Mouse (Mus musculus) liver, embryonic 11.5 days (tissue): ENCODE measurements at regions not wholly inside any gene's neighbourhood (a gene's known extent, or its start where the extent isn't known, plus 50 kb on each side); places are given as distances from the start of the nearest gene placed in this dataset.

ENCODE experiments used
- ATAC-seq: fragments of 200-750 bp; cut with Nextera tagmentation; replicated peaks from 2 replicates; pipeline ENCODE4 v1.8.0; 2017; ENCODE audit warnings: moderate number of reproducible peaks, mild to moderate bottlenecking, moderate TSS enrichment, moderate library complexity; ENCODE audit not compliant: low FRiP score
- DNase-seq: peaks from one replicate; pipeline ENCODE4 v3.0.0-alpha.2; 2017; ENCODE audit warnings: low spot score
- H3K27ac ChIP-seq: fragments of 300-500 bp; sonication (generic); 2 replicates; pipeline ENCODE4 v1.5.1; 2014; ENCODE audit warnings: mild to moderate bottlenecking, low read depth, low read length, control low read depth
- H3K27me3 ChIP-seq: fragments of 300-500 bp; sonication (generic); replicated peaks from 2 replicates; pipeline ENCODE4 v1.6.1; 2014; ENCODE audit warnings: low read length, mixed read lengths; ENCODE audit not compliant: control insufficient read depth, insufficient read depth
- H3K36me3 ChIP-seq: fragments of 300-500 bp; sonication (generic); 2 replicates; pipeline ENCODE4 v1.6.1; 2014; ENCODE audit warnings: mild to moderate bottlenecking, low read length, moderate library complexity, mixed read lengths; ENCODE audit not compliant: control insufficient read depth, insufficient read depth
- H3K4me1 ChIP-seq: fragments of 300-500 bp; sonication (generic); replicated peaks from 2 replicates; pipeline ENCODE4 v1.6.1; 2014; ENCODE audit warnings: low read length, mixed read lengths; ENCODE audit not compliant: control insufficient read depth, insufficient read depth
- H3K4me2 ChIP-seq: fragments of 300-500 bp; sonication (generic); 2 replicates; pipeline ENCODE4 v1.6.1; 2014; ENCODE audit warnings: mild to moderate bottlenecking, control low read depth, moderate library complexity
- H3K4me3 ChIP-seq: fragments of 300-500 bp; sonication (generic); 2 replicates; pipeline ENCODE4 v1.5.1; 2014; ENCODE audit warnings: low read depth, low read length, control low read depth
- H3K9ac ChIP-seq: fragments of 300-500 bp; sonication (generic); 2 replicates; pipeline ENCODE4 v1.6.1; 2014; ENCODE audit warnings: low read depth, low read length, control low read depth
- H3K9me3 ChIP-seq: fragments of 300-500 bp; sonication (generic); 2 replicates; pipeline ENCODE4 v1.6.1; 2016; ENCODE audit warnings: low read length, inconsistent platforms, mixed read lengths; ENCODE audit not compliant: control insufficient read depth
- WGBS: fragments of 180-500 bp; shearing (Covaris S2); extraction: QIAGEN DNeasy Blood & Tissue Kit; methylation state at CpG from one replicate; pipeline ENCODE4 v1.1.7; 2014; 5-methylcytosine and 5-hydroxymethylcytosine counted together

DNA sequence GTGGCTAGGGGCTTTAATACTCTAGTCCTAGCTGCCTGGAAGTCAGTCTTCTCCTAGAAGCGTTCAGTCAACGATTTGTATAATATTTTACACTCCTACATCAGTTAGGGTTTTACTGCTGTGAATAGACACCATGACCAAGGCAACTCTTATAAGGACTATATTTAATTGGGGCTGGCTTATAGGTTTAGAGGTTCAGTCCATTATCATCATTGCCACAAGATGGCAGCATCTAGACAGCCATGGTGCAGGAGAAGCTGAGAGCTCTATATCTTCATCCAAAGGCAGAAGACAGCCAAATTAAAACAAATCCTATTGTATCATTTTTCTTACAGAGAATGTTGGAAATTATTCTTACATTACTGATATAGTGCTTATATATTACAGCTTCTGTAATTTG lies 167.0 kb upstream of the Ndn start:
- Histone ChIP-seq H3K4me2 (no peak overlapping the region), H3K4me3 (no peak overlapping the region), H3K9me3 (no peaks in the 10 kb centered on the region), H3K4me1 (no peaks in the 10 kb centered on the region), H3K27ac (no peak overlapping the region), H3K36me3 (no peaks in the 10 kb centered on the region), H3K9ac (no peak overlapping the region), H3K27me3 (no peaks in the 10 kb centered on the region)
- 30% methylated on average over 2 of the region's 2 CpGs for WGBS
- DNase-seq = no peak
- ATAC-seq = no peak

DNA sequence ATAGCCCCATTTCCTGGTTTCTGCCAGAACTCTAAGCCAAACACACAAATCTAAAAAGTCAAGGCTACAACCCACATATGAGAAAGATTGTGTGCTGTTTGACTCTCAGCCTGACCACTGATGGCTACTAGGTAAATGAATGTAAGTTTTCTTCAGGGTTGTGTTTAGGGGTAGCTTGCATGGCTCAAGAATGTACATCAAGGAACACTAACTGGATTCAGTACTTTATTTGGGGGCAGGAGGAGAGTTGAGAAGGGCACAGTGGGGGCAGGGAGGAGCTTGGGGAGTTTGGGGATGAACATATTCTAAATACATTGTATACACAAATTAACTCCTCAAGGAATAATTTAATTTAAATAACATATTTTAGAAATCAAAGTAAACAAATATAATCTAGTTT lies 137.8 kb upstream of the Ndn start:
- Histone ChIP-seq H3K9ac (no peak overlapping the region), H3K9me3 (no peaks in the 10 kb centered on the region), H3K4me2 (no peak overlapping the region), H3K4me1 (no peaks in the 10 kb centered on the region), H3K27ac (no peak overlapping the region), H3K4me3 (no peak overlapping the region), H3K36me3 (no peaks in the 10 kb centered on the region), H3K27me3 (no peaks in the 10 kb centered on the region)
- ATAC-seq = no peak
- DNase-seq = no peak

- 26% methylated on average over 12 of the region's 12 CpGs for WGBS
- Histone ChIP-seq H3K4me1 (no peaks in the 10 kb centered on the region), H3K9me3 (no peaks in the 10 kb centered on the region), H3K27me3 (no peaks in the 10 kb centered on the region), H3K9ac (no peak overlapping the region), H3K4me2 (no peak overlapping the region), H3K36me3 (no peaks in the 10 kb centered on the region), H3K4me3 (0 out of 2 replicates have a peak overlapping the region, but pooled peaks have one; percentile 14), H3K27ac (no peak overlapping the region)
- ATAC-seq (no peak), DNase-seq (no peak)
These were observed 137.2 kb upstream of the Ndn start for GRCm38 (mm10) chr7:62209117-62209700.

- H3K36me3 ChIP-seq = no peaks in the 10 kb centered on the region
- WGBS = 30% methylated on average over 4 of the region's 4 CpGs
- H3K4me3 ChIP-seq = no peak overlapping the region
- no peak overlapping the region for H3K4me2 ChIP-seq
- DNase-seq (no peak), ATAC-seq (no peak)
- H3K27me3 ChIP-seq = no peaks in the 10 kb centered on the region
- H3K9ac ChIP-seq = no peak overlapping the region
- H3K27ac ChIP-seq = no peak overlapping the region
- no peaks in the 10 kb centered on the region for H3K4me1 ChIP-seq
- no peaks in the 10 kb centered on the region for H3K9me3 ChIP-seq
These were observed 121.2 kb upstream of the Ndn start for GRCm38 (mm10) chr7:62225184-62225583.

DNA sequence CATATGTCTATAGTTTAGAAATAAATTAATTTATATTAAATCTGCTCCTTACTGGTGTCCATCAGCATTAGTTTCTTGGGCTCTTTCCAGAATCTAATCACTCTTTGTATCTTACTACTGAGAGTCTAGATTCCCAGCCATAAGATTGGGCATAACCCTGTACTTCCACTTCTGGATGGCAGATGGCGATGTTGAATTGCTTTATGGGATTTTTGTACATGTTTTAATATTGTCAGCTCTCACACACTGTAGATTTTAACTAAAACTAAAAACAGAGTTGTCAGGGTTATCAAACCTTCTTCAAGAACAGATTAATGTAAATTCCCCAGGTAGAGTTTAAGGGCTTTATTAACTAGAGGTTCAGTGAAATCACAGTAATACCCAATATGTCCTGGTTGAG lies 118.6 kb upstream of the Ndn start:
- no peaks in the 10 kb centered on the region for H3K36me3 ChIP-seq
- H3K27me3 ChIP-seq = no peaks in the 10 kb centered on the region
- no peak overlapping the region for H3K4me2 ChIP-seq
- H3K4me3 ChIP-seq = no peak overlapping the region
- 7% methylated on average over 1 of the region's 1 CpGs for WGBS
- peaks cover 5% of the 10 kb centered on the region; the same call in 1 of the 2 replicates for H3K9me3 ChIP-seq
- ATAC-seq (no peak), DNase-seq (no peak)
- no peaks in the 10 kb centered on the region for H3K4me1 ChIP-seq
- H3K9ac ChIP-seq = no peak overlapping the region
- no peak overlapping the region for H3K27ac ChIP-seq

DNA sequence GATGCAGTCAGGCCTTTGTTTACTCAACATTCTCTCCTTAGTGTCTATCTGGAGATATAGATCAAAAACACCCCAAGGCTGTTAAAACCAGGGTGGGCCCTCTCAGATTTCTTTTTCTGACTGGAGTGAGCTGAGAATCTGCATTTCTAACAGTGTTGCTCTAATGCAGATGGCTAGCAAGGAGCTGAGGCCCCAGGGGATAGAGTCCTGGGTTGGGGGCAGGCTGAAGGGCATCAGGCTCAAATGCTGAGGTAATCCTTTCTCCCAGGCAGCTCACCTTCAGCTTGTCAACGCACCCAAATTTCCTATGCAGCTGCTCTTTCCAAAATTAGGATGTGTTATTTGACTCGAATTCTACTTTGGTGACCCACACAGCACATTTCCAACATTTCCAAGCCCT lies 115.7 kb upstream of the Ndn start:
- 22% methylated on average over 2 of the region's 2 CpGs for WGBS
- H3K9ac ChIP-seq = no peak overlapping the region
- ATAC-seq (no peak), DNase-seq (no peak)
- H3K36me3 ChIP-seq = no peaks in the 10 kb centered on the region
- no peaks in the 10 kb centered on the region for H3K27me3 ChIP-seq
- no peaks in the 10 kb centered on the region for H3K4me1 ChIP-seq
- H3K4me2 ChIP-seq = peak overlapping the region; percentile 32
- no peak overlapping the region for H3K4me3 ChIP-seq
- no peak overlapping the region for H3K27ac ChIP-seq
- peaks cover 5% of the 10 kb centered on the region; the same call in 1 of the 2 replicates for H3K9me3 ChIP-seq

- DNase-seq (peak; percentile 34), ATAC-seq (peak; percentile 65)
- no peak overlapping the region for H3K9ac ChIP-seq
- H3K4me3 ChIP-seq = no peak overlapping the region
- no peaks in the 10 kb centered on the region for H3K27me3 ChIP-seq
- no peak overlapping the region for H3K27ac ChIP-seq
- H3K4me1 ChIP-seq = no peaks in the 10 kb centered on the region
- no peaks in the 10 kb centered on the region for H3K36me3 ChIP-seq
- WGBS = 21% methylated on average over 13 of the region's 13 CpGs
- H3K4me2 ChIP-seq = peak overlapping the region; percentile 32
- peaks cover 5% of the 10 kb centered on the region; the same call in 1 of the 2 replicates for H3K9me3 ChIP-seq
These were observed 115.2 kb upstream of the Ndn start for GRCm38 (mm10) chr7:62231120-62231574.

- Histone ChIP-seq H3K27me3 (no peaks in the 10 kb centered on the region), H3K4me1 (no peaks in the 10 kb centered on the region), H3K9ac (no peak overlapping the region), H3K9me3 (peaks cover 5% of the 10 kb centered on the region; the same call in 1 of the 2 replicates), H3K4me2 (no peak overlapping the region), H3K4me3 (no peak overlapping the region), H3K27ac (no peak overlapping the region), H3K36me3 (no peaks in the 10 kb centered on the region)
- WGBS = 65% methylated on average over 5 of the region's 5 CpGs
- DNase-seq (no peak), ATAC-seq (no peak)
These were observed 114.3 kb upstream of the Ndn start for GRCm38 (mm10) chr7:62232076-62232475.

GRCm38 (mm10) chr7:62234037-62234436 lies 112.3 kb upstream of the Ndn start:
- Histone ChIP-seq H3K4me2 (no peak overlapping the region), H3K4me3 (no peak overlapping the region), H3K4me1 (no peaks in the 10 kb centered on the region), H3K36me3 (no peaks in the 10 kb centered on the region), H3K27ac (no peak overlapping the region), H3K27me3 (no peaks in the 10 kb centered on the region), H3K9ac (no peak overlapping the region), H3K9me3 (peaks cover 5% of the 10 kb centered on the region; the same call in 1 of the 2 replicates)
- DNase-seq (no peak), ATAC-seq (no peak)
- 49% methylated on average over 6 of the region's 6 CpGs for WGBS
